Mouse (Mus musculus): ENCODE results near the gene Alg2. TPM values are rescaled to one million over a fixed set of nuclear protein-coding genes. Genes with fewer than 3 reads are reported as not detected.

The Alg2 gene
- 39.7 and 44.5 TPM in 2 replicates for polyA plus RNA-seq (2012; rRNA removed)

DNA sequence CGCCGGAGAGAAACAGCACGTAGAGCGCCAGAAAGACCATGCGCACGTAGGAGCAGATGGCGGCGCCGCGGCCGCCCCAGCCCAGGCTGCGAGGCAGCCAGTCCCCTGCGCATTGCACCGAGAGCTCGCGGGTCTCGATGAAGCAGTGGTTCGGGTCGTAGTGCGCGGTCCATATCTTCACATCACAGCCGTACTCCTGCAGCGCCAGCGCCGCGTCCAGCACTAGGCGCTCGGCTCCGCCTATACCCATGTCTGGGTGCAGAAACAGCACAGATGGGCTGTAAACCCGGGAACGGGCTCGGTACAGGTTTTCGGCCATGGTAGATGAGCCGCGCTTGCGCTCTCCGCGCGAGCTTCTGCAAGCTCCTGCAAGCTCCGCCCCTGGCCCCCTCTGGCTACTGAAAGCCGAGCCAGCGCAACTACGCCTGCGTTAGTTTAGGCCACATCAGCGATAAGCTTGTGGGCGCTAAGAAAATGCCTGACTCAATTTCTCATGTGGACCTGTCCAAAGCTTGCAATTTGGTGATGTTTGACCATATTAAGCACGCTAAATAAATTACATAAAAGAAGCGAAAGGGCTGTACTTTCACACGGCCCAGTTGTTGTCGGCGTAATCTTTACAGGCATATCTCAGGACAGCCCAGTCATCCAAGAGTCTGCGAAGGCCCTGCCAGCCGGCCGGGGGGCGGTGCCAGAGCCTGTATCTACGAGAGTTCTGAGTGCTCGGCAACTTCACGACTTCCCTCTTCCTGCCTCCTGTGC is at the start of gene Alg2, which contains the start of gene Sec61b:
Gene Alg2 (minus strand): TSS at position 366 of the 762 bp plus-strand sequence.
Gene Sec61b (plus strand): TSS at position 691 of the 762 bp plus-strand sequence.

Other genes with a start within 250 kb of the Alg2 start
- gene Tgfbr1, start 121.1 kb downstream of the Alg2 start, polyA plus RNA-seq (2012; rRNA removed): 9.3 and 11.2 TPM in 2 replicates
- gene Sec61b, start 325 bp upstream of the Alg2 start, polyA plus RNA-seq (2012; rRNA removed): 366 and 417 TPM in 2 replicates

Measured in ovary, adult 2 months (tissue).